Mouse (Mus musculus) stomach, embryonic 16.5 days (tissue): Measurements from ENCODE around the gene Ltc4s. TPM values are rescaled to one million over a fixed set of nuclear protein-coding genes. Genes with fewer than 3 reads are reported as not detected.

Experiments used
- ATAC-seq: fragments of 200-750 bp; cut with Nextera tagmentation; 2 replicates; pipeline ENCODE4 v1.8.0; 2017; ENCODE audit warnings: moderate number of reproducible peaks, moderate TSS enrichment; ENCODE audit not compliant: insufficient read depth, low FRiP score
- H3K27ac ChIP-seq: fragments of 300-500 bp; sonication (generic); 2 replicates; pipeline ENCODE4 v1.5.1; 2014; ENCODE audit warnings: low read length
- H3K27me3 ChIP-seq: fragments of 300-500 bp; sonication (generic); 2 replicates; pipeline ENCODE4 v1.6.1; 2014; ENCODE audit warnings: low read length, control low read depth, mixed read lengths; ENCODE audit not compliant: control insufficient read depth, insufficient read depth
- H3K36me3 ChIP-seq: fragments of 300-500 bp; sonication (generic); 2 replicates; pipeline ENCODE4 v1.6.1; 2014; ENCODE audit warnings: low read length; ENCODE audit not compliant: control insufficient read depth, insufficient read depth
- H3K4me1 ChIP-seq: fragments of 300-500 bp; sonication (generic); 2 replicates; pipeline ENCODE4 v1.6.1; 2014; ENCODE audit warnings: low read length, control low read depth, mixed read lengths; ENCODE audit not compliant: control insufficient read depth, insufficient read depth
- H3K4me2 ChIP-seq: fragments of 300-500 bp; sonication (generic); 2 replicates; pipeline ENCODE4 v1.6.1; 2014; ENCODE audit warnings: low read depth, low read length, mixed read lengths
- H3K4me3 ChIP-seq: fragments of 300-500 bp; sonication (generic); replicated peaks from 2 replicates; pipeline ENCODE4 v1.5.1; 2014; ENCODE audit warnings: mild to moderate bottlenecking, low read length
- H3K9ac ChIP-seq: fragments of 300-500 bp; sonication (generic); 2 replicates; pipeline ENCODE4 v1.6.1; 2014; ENCODE audit warnings: low read length
- H3K9me3 ChIP-seq: fragments of 300-500 bp; sonication (generic); replicated peaks from 2 replicates; pipeline ENCODE4 v1.6.1; 2016; ENCODE audit warnings: low read length, control low read depth; ENCODE audit not compliant: control insufficient read depth
- WGBS: fragments of 180-500 bp; shearing (Covaris S2); extraction: QIAGEN DNeasy Blood & Tissue Kit; methylation state at CpG from one replicate; pipeline ENCODE4 v1.1.7; 2014; 5-methylcytosine and 5-hydroxymethylcytosine counted together
- polyA plus RNA-seq: library from polyadenylated mRNA; unstranded; fragments of >200 nt; fragmentation: Nextera tagmentation; extraction: Ambion mirVana; gene quantifications from 2 replicates; pipeline ENCODE4 v1.2.1, GENCODE M21; 2015

Ltc4s gene
- polyA plus RNA-seq, 1 experiment from 2014 or later = 3.5 TPM

DNA sequence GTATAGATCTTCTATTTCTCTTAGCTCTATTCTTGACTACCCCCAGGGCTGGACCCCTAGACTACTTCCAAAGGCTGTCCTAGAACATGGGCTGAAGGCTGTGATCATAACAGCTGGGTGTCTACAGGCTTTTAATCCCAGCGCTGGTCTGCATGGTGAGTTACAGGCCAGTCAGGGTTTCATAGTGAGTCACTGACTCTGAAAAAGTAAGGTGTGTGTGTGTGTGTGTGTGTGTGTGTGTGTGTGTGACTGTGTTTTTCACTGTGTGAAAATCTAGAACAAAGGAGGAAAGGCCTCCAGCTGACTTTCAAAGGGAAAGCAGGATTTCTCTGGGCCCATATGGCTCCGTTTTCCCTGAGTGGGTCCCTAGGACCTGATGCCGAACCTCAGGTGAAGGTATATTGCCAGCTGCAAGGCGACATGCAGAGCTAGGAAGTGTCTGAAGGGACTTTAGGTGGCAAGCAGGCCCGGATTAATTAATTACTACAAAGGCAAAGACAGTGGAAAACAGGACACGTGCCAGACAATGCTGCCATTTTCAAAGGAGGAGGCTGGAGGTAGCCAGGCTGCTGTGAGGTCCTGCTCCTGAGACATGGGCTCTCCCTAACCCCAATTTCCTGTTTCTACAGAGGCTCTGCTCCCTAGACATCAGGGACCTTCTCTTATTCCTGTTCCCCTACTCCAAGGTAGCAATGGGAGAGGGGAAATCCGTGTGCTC lies 15.7 kb downstream of the Ltc4s start:
- ATAC-seq = no peak
- H3K27me3 ChIP-seq = no peaks in the 10 kb centered on the region
- WGBS = 60% methylated on average over 7 of the region's 7 CpGs
- no peak overlapping the region for H3K4me2 ChIP-seq
- no peaks in the 10 kb centered on the region for H3K9me3 ChIP-seq
- H3K4me1 ChIP-seq = peaks cover 23% of the 10 kb centered on the region
- no peak overlapping the region for H3K9ac ChIP-seq
- no peak overlapping the region for H3K27ac ChIP-seq
- H3K36me3 ChIP-seq = no peaks in the 10 kb centered on the region
- H3K4me3 ChIP-seq = no peak overlapping the region

- Histone ChIP-seq H3K27me3 (no peaks in the 10 kb centered on the region), H3K4me2 (no peak overlapping the region), H3K27ac (no peak overlapping the region), H3K36me3 (no peaks in the 10 kb centered on the region), H3K9ac (no peak overlapping the region), H3K4me3 (no peak overlapping the region), H3K4me1 (peaks cover 16% of the 10 kb centered on the region), H3K9me3 (no peaks in the 10 kb centered on the region)
- ATAC-seq = no peak
- WGBS = 49% methylated on average over 2 of the region's 2 CpGs
Observed at GRCm38 (mm10) chr11:50219833-50220232, 18.6 kb downstream of the Ltc4s start.

DNA sequence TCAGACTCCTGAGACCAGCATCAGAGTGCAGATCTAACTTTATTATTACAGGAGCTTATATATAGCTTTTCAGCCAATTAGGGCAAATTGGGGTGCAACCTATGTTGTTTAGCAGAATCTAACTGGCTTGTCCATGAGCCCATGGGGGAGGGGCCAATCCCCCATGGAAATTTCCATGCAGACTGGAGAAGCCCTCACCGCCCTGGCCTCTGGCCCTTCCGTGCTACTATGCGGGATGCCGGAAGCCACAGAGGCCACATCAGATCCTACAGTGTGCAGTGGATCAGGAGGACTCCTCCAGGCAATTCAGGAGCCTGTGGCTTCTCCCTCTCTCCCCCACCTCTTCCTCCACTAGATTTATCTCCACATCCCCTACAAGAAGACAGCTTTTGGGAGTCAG lies 20.6 kb downstream of the Ltc4s start:
- Histone ChIP-seq H3K36me3 (no peaks in the 10 kb centered on the region), H3K9me3 (no peaks in the 10 kb centered on the region), H3K4me2 (no peak overlapping the region), H3K4me3 (no peak overlapping the region), H3K4me1 (peaks cover 14% of the 10 kb centered on the region), H3K27ac (no peak overlapping the region), H3K9ac (no peak overlapping the region), H3K27me3 (no peaks in the 10 kb centered on the region)
- no peak for ATAC-seq
- WGBS = 61% methylated on average over 4 of the region's 4 CpGs

DNA sequence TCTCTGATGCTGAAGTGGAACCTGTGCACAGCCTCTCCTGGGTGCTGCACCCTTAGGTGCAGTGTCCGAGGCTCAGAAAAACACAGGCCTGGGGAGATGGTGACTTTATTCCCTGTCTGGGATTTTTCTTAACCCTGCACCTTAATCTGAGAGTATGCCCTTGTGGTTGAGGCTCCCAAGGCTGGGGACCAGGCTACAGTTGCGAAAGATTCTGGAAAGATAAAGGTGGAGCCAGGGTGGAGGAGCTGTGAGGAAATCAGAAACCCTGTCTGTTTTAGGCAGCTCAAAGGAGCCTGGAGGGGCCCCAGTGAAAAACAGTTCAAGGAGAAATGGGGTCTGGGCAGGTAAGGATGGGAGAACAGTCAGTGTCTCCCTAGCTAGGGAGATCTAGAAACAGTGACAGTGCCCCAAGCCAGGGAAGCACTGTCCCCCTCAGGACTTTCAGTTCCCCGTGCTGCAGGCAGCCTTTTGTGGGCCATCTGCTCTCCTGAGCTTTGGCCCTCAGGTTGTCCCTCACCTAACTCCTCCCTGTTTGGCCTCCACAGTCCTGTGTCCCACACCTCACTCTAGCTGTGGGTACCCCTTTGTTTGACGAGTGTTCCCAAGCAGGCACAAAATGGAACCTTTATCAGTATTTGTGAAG lies 21.6 kb downstream of the Ltc4s start:
- ATAC-seq = no peak
- no peak overlapping the region for H3K9ac ChIP-seq
- no peak overlapping the region for H3K27ac ChIP-seq
- no peaks in the 10 kb centered on the region for H3K9me3 ChIP-seq
- no peak overlapping the region for H3K4me3 ChIP-seq
- WGBS = 74% methylated on average over 4 of the region's 4 CpGs
- H3K4me1 ChIP-seq = peaks cover 17% of the 10 kb centered on the region
- H3K27me3 ChIP-seq = no peaks in the 10 kb centered on the region
- no peaks in the 10 kb centered on the region for H3K36me3 ChIP-seq
- no peak overlapping the region for H3K4me2 ChIP-seq

DNA sequence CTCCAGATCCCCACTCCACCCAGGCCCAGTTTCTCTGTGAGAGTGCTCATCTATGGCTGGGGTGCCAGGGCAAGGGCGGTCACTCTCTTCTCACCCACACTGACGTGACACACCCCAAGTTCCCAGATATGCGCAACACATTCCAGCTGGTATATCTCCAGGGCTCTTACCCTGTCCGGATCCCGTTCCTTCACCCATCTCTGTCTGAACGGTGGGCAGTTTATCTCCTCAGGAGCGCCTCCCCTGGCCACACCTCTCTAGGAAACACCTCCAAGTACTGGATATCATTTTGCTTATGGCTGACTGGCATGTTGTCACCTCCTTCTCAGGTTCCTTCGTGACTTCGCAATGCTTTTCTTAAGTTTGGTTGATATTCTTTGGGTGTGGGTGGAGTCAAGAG lies 22.8 kb downstream of the Ltc4s start:
- Histone ChIP-seq H3K36me3 (no peaks in the 10 kb centered on the region), H3K4me1 (peaks cover 20% of the 10 kb centered on the region), H3K4me3 (no peak overlapping the region), H3K4me2 (peak overlapping the region; percentile 10; the same call in 1 of the 2 replicates), H3K27me3 (no peaks in the 10 kb centered on the region), H3K9ac (0 out of 2 replicates have a peak overlapping the region, but pooled peaks have one; percentile 41), H3K9me3 (no peaks in the 10 kb centered on the region), H3K27ac (no peak overlapping the region)
- ATAC-seq = no peak
- WGBS = 23% methylated on average over 9 of the region's 9 CpGs

GRCm38 (mm10) chr11:50214631-50215030 lies 23.8 kb downstream of the Ltc4s start:
- no peak for ATAC-seq
- Histone ChIP-seq H3K27ac (no peak overlapping the region), H3K9me3 (no peaks in the 10 kb centered on the region), H3K4me2 (no peak overlapping the region), H3K4me1 (peaks cover 20% of the 10 kb centered on the region), H3K9ac (no peak overlapping the region), H3K27me3 (no peaks in the 10 kb centered on the region), H3K36me3 (no peaks in the 10 kb centered on the region), H3K4me3 (no peak overlapping the region)
- 92% methylated on average over 6 of the region's 6 CpGs for WGBS

GRCm38 (mm10) chr11:50212848-50213758 lies 25.3 kb downstream of the Ltc4s start:
- ATAC-seq = peak; percentile 57
- Histone ChIP-seq H3K27me3 (no peaks in the 10 kb centered on the region), H3K4me1 (peaks cover 25% of the 10 kb centered on the region), H3K9me3 (no peaks in the 10 kb centered on the region), H3K4me3 (no peak overlapping the region), H3K9ac (no peak overlapping the region), H3K4me2 (no peak overlapping the region), H3K36me3 (no peaks in the 10 kb centered on the region), H3K27ac (peak overlapping the region; percentile 3)
- WGBS = 49% methylated on average over 11 of the region's 11 CpGs

DNA sequence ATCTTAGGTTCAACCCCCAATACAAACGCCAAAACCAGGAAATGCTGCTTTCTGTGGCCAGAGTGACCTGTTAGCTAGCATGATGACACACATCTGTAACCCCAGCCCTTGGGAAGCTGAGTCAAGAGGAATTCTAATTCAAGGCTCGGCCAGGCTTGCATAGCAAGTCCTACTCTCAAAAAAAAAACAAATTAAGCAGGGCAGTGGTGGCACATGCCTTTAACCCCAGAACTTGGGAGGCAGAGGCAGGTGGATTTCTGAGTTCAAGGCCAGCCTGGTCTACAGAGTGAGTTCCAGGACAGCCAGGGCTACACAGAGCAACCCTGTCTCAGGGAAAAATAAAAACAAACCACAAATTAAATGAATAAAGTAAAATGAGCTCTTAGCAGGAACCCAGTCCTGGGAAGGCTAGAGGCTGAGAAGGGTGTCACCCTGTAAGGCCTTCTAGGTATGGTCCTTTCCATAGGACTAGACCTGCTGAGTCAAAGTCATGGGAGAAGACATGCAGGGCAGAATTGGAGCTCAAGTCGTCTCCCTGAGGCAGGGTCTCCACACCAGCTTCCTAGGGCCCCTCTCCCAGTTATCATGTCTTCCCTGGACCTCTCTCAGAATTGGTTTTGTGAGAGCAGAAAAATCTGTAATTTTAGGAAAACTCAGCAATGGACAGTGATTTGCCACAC lies 26.2 kb downstream of the Ltc4s start:
- no peak overlapping the region for H3K27ac ChIP-seq
- 64% methylated on average over 3 of the region's 3 CpGs for WGBS
- no peak for ATAC-seq

More for the DNA sequence above, 26.2 kb downstream of the Ltc4s start:
- Histone ChIP-seq H3K4me2 (no peak overlapping the region), H3K9me3 (no peaks in the 10 kb centered on the region), H3K4me1 (peaks cover 25% of the 10 kb centered on the region), H3K27me3 (no peaks in the 10 kb centered on the region), H3K36me3 (no peaks in the 10 kb centered on the region), H3K4me3 (no peak overlapping the region), H3K9ac (no peak overlapping the region)
